Mouse (Mus musculus): ENCODE measurements around the gene Megf8.

- TF ChIP-seq CTCF (IDR thresholded peaks at IDR 0.05; ENCODE audit: extremely low read depth, insufficient read length, insufficient replicate concordance, low read depth, low read length) (no peak), POLR2A (IDR thresholded peaks at IDR 0.05; ENCODE audit: low read depth, low read length) (no peak)
Measured at GRCm38 (mm10) chr7:25268588-25268987, 48.4 kb upstream of the Megf8 start.

Measured in small intestine, adult 2 months (tissue).